Mouse (Mus musculus): Measurements from ENCODE around the gene Hexa. TPM values are rescaled to one million over a fixed set of nuclear protein-coding genes. Genes with fewer than 3 reads are reported as not detected.

Gene Hexa
- polyA plus RNA-seq, 1 experiment: 45.5 TPM

DNA sequence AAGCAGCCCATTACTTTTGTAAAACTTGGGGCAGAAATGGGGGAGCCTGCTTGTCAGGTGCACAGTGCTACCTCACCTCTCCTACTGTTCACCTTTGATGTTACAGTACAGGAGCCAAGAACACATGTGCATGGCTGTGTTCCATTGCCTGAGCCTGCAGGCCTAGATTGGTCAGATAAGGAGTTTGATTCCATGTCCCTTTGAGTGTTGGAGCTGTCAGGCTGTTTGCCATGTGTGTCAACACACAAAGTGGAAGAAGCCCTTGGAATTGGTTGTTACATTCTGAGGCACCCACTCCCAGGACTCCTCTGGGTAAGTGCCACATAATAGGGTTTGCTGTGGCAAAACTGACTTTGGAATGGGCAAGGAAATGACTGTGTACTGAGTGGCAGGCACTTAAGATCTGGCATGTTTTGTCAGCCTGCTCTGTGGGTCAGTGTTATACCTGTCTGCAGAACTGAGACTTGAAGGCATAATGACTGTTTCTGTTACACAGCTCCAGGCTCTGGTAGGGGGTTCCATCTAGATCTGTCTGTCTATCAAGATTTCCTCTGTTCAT is 3.5 kb downstream of the Hexa start:
- H3K27ac ChIP-seq (replicated peaks; ENCODE audit: low read depth, low read length): peak overlapping the region; percentile 35
- no peak overlapping the region for H3K4me3 ChIP-seq (ENCODE audit: insufficient read depth, low read depth, low read length)

DNA sequence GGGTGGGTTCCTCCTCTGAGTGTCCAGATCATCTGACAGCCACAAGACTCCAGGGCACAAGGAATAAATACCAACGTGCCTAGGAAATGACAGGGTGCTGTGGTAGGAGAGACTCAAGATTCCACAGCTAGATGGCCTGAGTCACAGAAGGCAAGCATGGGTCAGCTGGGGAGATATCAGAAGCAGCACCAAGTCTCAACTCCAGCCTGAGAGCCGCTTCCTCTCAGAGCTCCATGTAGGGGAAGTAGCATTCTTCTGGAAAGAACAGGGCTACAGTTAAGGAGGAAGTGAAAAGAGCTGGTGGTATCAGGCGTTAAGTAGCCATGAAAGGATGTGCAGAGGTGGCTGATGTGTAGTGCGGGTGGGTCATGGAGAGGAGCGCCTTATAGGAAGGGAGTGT is 5.4 kb downstream of the Hexa start:
- H3K4me3 ChIP-seq (ENCODE audit: insufficient read depth, low read depth, low read length): no peak overlapping the region
- H3K27ac ChIP-seq (replicated peaks; ENCODE audit: low read depth, low read length): peak overlapping the region; percentile 58
- H3K4me1 ChIP-seq (ENCODE audit: control insufficient read depth, insufficient read depth, insufficient read length, low read length): peaks cover 20% of the 10 kb centered on the region; the same call in 1 of the 2 replicates

More for the DNA sequence above, 3.5 kb downstream of the Hexa start:
- peaks cover 16% of the 10 kb centered on the region; the same call in 1 of the 2 replicates for H3K4me1 ChIP-seq (ENCODE audit: control insufficient read depth, insufficient read depth, insufficient read length, low read length)

DNA sequence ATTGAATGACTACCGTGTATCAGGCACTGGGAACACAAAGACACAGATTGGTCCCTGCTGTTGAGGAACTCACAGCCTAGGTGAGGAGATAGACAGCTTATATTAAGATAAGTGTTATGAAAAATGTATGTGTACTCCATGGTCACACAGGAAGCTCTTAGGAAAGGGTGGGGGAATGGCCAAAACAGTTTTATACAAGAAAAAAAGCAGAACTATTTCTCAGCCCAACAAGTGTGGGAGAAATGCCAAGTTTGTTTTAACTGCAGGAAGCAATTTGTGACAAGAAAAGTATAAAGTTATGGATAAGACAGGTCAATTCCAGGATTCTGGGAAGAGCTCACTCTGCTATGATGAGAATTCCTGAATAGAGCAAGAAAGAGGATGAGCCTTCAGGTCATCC is 8.5 kb downstream of the Hexa start:
- Histone ChIP-seq H3K27ac (replicated peaks; ENCODE audit: low read depth, low read length) (0 out of 2 replicates have a peak overlapping the region, but pooled peaks have one; percentile 22), H3K4me3 (ENCODE audit: insufficient read depth, low read depth, low read length) (no peak overlapping the region), H3K4me1 (ENCODE audit: control insufficient read depth, insufficient read depth, insufficient read length, low read length) (peaks cover 30% of the 10 kb centered on the region)

DNA sequence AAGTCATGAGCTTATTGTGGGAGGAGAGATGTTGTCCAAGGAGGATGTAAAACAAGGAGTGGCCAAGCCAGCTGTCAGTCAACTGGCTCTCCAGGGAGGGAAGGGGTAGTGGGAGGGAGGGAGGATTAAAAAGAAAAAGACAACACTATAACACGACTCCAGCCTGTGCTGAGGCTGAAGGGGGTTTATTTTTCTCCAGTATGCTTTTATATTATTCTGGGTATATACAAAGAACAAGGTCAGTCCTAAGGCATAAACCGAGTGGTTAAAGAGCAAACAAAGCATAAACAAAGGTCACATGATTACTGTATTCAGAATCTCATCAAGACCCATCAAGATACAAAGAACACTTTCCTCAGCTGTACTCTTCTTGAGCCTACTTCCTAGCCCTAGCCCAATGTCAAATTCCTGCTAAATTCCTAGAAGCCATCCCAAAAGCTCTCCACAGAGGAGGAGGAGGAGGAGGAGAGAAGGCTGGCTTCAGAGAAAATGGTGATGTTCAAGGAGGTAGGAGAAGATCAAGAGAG is 9.7 kb downstream of the Hexa start:
- Histone ChIP-seq H3K27ac (replicated peaks; ENCODE audit: low read depth, low read length) (no peak overlapping the region), H3K4me1 (ENCODE audit: control insufficient read depth, insufficient read depth, insufficient read length, low read length) (peaks cover 28% of the 10 kb centered on the region), H3K4me3 (ENCODE audit: insufficient read depth, low read depth, low read length) (no peak overlapping the region)

DNA sequence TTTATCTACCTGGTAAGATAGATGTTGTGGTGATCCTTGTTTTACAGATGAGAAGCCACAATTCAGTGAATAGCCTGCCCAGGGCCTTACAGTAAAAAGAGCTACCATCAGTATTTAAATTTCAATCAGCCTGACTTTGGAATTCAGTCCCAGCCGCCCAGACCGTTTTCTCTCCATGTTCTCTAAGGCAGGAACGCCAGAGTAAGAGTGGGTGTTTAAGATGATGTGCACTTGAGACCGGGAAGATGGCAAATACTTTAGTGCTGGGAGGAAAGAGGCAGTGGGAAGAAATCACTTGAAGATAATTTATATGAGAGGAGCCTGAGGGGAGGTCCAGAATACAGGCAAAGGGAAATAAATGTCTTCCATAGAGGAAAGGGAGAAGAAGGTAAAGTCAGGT is 10.7 kb downstream of the Hexa start:
- no peak overlapping the region for H3K27ac ChIP-seq (replicated peaks; ENCODE audit: low read depth, low read length)
- H3K4me3 ChIP-seq (ENCODE audit: insufficient read depth, low read depth, low read length): no peak overlapping the region
- peaks cover 28% of the 10 kb centered on the region for H3K4me1 ChIP-seq (ENCODE audit: control insufficient read depth, insufficient read depth, insufficient read length, low read length)

DNA sequence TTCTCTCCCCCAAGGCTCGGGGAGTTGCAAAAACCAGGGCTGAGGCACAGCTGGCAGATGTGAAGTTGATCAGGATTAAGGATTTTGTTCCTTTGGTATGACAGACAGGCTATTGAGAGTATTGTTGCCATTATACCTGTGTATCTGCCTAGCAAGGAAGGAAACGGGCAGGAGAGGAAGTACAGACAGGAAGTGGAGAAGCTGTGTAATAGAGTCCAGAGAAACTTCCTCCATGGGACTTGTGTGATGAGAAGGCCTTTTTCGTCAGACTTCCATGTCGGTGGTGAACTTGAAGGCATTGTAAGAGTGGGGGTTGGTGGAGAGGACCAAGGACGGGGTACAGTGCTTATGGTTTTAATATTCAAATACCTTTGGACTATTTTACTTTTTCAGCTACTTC is 11.7 kb downstream of the Hexa start:
- no peak overlapping the region for H3K4me3 ChIP-seq (ENCODE audit: insufficient read depth, low read depth, low read length)
- H3K4me1 ChIP-seq (ENCODE audit: control insufficient read depth, insufficient read depth, insufficient read length, low read length): peaks cover 28% of the 10 kb centered on the region
- no peak overlapping the region; the same call in 1 of the 2 replicates for H3K27ac ChIP-seq (replicated peaks; ENCODE audit: low read depth, low read length)

DNA sequence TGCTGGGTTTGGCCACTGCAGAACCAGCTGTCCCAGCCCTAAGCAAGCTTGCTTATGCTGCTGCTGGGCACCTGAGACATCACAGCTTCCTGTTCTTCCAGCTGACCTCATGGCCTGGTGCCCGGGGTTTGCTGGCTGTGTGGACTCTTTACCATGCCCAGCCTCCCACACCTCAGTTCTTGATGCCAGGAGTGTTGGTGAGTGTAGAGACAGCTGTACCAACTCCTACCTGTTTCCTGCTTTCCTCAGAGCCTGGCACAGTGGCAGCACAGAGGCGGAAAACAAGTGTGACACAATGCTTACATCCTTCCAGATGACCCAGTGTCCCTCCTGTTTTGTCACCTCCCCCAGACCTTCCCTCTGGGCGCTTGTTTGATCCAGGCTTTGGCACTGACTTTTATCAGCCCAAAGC is 12.3 kb downstream of the Hexa start:
- Histone ChIP-seq H3K27ac (replicated peaks; ENCODE audit: low read depth, low read length) (no peak overlapping the region; the same call in 1 of the 2 replicates), H3K4me3 (ENCODE audit: insufficient read depth, low read depth, low read length) (no peak overlapping the region), H3K4me1 (ENCODE audit: control insufficient read depth, insufficient read depth, insufficient read length, low read length) (peaks cover 25% of the 10 kb centered on the region)

DNA sequence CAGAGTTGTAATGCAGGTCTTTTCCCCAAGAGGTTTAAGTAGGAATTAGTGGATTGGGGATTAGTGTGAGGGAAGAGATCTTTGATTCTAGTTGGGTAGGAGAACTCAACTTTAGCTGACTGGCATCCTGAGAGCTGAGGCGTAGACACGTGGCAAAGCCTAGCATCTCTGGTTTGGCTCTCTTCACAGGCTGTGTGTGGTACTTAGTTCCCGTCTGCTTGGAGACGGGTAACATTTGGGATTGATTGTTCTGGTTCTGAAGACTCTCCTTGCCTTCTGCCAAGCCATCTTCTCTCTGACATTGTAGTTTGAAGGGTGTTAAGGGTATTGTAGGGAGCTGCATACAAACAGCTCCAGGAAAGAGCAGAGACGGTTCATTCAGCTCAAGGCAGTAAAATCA is 13.3 kb downstream of the Hexa start:
- Histone ChIP-seq H3K27ac (replicated peaks; ENCODE audit: low read depth, low read length) (no peak overlapping the region), H3K4me3 (ENCODE audit: insufficient read depth, low read depth, low read length) (no peak overlapping the region), H3K4me1 (ENCODE audit: control insufficient read depth, insufficient read depth, insufficient read length, low read length) (peaks cover 20% of the 10 kb centered on the region)

DNA sequence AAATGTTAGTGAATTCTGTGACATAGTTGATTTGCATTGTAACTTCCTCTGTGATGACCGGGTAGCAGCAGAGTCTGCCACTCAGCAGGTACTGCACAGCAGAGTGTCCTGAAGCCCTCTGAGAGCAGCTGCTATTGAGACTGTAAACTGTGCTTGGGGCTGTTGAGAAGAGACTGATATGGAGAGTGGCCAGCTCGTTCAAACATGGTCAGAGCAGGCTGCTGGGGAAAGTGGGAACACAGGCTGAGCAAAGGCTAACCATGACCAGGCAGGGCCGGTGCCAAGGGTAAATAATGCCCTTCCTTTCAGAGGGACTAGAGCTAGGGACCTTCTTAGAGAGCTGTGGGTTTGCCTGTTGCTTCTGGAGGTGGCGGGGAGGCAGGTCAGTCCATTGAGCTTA is 14.4 kb downstream of the Hexa start:
- Histone ChIP-seq H3K4me1 (ENCODE audit: control insufficient read depth, insufficient read depth, insufficient read length, low read length) (peaks cover 15% of the 10 kb centered on the region), H3K27ac (replicated peaks; ENCODE audit: low read depth, low read length) (no peak overlapping the region), H3K4me3 (ENCODE audit: insufficient read depth, low read depth, low read length) (no peak overlapping the region)

DNA sequence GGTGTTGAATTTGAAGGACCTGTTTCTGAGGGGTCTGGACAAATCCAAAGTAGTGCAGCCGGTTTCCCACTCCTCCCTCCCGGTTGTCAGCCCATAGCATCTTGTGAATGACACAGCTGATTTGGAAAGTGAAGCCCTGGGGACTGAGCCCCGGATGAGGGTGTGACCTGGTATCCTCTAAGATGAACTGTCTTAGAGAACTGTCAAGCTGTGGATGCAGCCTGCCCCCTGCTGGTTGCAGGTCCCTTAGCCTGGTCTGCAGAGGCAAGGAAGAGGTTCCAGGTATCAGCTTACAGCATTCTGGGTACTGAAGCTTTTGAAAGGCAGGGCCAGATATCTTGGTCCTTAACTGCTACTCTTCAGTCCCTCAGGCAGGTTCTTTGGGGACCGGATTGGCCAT is 26.3 kb downstream of the Hexa start:
- H3K4me1 ChIP-seq (ENCODE audit: control insufficient read depth, insufficient read depth, insufficient read length, low read length): no peaks in the 10 kb centered on the region
- H3K27ac ChIP-seq (replicated peaks; ENCODE audit: low read depth, low read length): no peak overlapping the region
- no peak overlapping the region for H3K4me3 ChIP-seq (ENCODE audit: insufficient read depth, low read depth, low read length)

DNA sequence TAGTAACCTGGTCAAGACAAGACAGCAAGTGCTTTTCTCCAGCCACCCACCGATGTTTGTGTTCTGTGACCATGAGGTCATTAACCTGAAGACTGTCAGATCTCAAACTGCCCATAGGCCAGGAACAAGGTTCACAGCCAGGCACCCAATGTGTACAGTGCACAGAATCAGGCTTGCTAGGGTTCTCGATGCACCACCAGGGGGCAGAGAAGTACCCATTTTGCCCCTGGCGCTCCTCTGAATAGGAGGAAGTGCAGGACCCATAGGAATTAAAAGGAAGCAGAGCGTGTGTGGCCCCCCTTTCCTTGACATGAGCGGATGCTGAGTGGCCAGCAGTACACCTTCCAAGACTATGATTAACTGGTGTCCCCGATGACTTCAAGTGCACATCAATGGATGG is 27.8 kb downstream of the Hexa start:
- no peaks in the 10 kb centered on the region for H3K4me1 ChIP-seq (ENCODE audit: control insufficient read depth, insufficient read depth, insufficient read length, low read length)
- H3K27ac ChIP-seq (replicated peaks; ENCODE audit: low read depth, low read length): no peak overlapping the region
- H3K4me3 ChIP-seq (ENCODE audit: insufficient read depth, low read depth, low read length): no peak overlapping the region

DNA sequence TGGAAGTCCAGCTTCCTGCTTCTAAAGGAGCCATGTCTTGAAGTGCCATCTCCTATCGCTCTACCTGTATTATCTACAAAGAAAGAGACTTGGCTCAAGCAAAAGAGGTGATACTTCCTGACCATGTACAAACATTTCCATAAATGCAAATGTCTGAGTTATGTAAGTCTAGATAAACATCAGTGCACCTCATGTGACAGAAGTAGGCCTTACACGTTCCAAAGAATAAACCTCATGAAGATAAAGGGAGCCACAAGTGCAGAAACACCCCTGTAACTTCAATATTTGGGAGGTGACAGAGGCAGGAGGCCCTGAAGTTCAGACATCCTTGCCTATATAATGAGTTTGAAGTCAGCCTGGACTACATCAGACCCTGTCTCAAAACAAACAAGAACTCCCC is 32.5 kb downstream of the Hexa start:
- Histone ChIP-seq H3K27ac (replicated peaks; ENCODE audit: low read depth, low read length) (no peak overlapping the region), H3K4me1 (ENCODE audit: control insufficient read depth, insufficient read depth, insufficient read length, low read length) (no peaks in the 10 kb centered on the region), H3K4me3 (ENCODE audit: insufficient read depth, low read depth, low read length) (no peak overlapping the region)

DNA sequence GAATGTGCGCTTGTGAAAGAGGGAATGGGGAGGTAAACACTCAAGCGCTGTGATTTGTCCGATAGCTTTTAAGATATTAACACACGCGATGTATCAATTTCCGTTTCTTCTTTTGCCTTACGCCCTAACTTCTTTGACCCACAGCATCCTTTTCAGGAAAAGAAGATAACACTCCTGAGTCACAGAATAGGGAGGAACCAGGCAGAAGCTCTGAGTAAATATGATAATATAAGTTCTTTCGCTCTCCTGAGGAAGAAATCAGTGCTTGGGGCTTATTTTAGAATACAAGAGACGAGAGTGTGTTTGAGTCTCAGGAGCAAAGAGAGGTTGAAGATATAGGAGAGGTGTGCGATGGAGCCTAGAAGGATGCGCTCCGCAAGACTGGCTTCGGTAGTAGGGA is 38.1 kb downstream of the Hexa start:
- Histone ChIP-seq H3K27ac (replicated peaks; ENCODE audit: low read depth, low read length) (no peak overlapping the region), H3K4me3 (ENCODE audit: insufficient read depth, low read depth, low read length) (peak overlapping the region; percentile 36; the same call in 1 of the 2 replicates), H3K4me1 (ENCODE audit: control insufficient read depth, insufficient read depth, insufficient read length, low read length) (0 out of 2 replicates have a peak, but pooled peaks cover 2% of the 10 kb centered on the region)

DNA sequence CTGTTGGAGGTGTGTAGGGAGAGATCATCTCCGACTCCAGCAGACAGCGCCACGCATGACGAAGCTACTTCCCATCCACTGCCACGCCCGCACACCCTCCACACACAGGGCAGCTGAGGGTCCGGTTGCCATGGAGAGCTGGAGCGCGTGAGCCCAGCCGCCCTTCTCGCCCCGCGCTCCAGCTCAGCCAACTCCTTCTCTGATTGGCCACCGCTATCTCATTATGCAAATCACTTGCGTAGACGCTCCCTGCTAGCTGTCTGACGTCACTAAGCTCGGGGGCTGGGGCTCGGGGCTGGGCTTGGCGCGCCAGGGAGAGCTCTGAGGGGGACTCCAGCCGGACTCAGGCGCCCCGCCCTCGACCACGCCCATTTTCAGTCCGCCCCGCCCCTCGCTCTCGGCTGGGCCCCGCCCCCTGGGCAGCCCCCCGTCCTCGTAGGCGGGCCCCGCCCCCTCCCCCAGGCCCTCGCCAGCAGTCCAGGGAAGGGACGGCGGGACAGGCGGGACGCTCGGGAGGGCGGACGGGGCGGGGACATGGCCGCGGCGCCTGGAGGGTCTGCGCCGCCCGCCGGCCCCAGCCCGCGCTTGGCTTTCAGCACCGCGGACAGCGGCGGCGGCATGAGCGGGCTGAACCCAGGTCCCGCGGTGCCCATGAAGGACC is 38.6 kb downstream of the Hexa start, which contains the start of gene Celf6:
Gene Celf6, plus strand, starts transcription at position 74 of the 661 bp plus-strand sequence.
- 0 out of 2 replicates have a peak, but pooled peaks cover 2% of the 10 kb centered on the region for H3K4me1 ChIP-seq (ENCODE audit: control insufficient read depth, insufficient read depth, insufficient read length, low read length)

DNA sequence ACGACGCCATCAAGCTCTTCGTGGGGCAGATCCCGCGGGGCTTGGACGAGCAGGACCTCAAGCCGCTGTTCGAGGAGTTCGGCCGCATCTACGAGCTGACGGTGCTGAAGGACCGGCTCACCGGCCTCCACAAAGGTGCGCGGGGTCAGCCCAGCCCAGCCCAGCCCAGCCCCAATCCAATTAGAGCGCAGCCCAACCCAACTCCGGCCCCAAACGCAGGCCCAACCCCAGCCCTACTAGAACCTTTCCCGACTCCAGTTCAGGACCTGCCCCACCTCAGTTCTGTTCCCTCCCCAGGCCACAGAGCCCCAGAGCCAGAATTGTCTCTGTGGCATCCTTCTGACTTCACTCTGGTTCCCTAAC is 39.1 kb downstream of the Hexa start:
- no peak overlapping the region for H3K27ac ChIP-seq (replicated peaks; ENCODE audit: low read depth, low read length)
- H3K4me3 ChIP-seq (ENCODE audit: insufficient read depth, low read depth, low read length): peak overlapping the region; percentile 30; the same call in 1 of the 2 replicates
- 0 out of 2 replicates have a peak, but pooled peaks cover 2% of the 10 kb centered on the region for H3K4me1 ChIP-seq (ENCODE audit: control insufficient read depth, insufficient read depth, insufficient read length, low read length)

More for the DNA sequence above, 38.6 kb downstream of the Hexa start, which contains the start of gene Celf6:
- Histone ChIP-seq H3K4me3 (ENCODE audit: insufficient read depth, low read depth, low read length) (peak within 1 kb of the TSS; percentile 36), H3K27ac (replicated peaks; ENCODE audit: low read depth, low read length) (no peak within 1 kb of the TSS)

DNA sequence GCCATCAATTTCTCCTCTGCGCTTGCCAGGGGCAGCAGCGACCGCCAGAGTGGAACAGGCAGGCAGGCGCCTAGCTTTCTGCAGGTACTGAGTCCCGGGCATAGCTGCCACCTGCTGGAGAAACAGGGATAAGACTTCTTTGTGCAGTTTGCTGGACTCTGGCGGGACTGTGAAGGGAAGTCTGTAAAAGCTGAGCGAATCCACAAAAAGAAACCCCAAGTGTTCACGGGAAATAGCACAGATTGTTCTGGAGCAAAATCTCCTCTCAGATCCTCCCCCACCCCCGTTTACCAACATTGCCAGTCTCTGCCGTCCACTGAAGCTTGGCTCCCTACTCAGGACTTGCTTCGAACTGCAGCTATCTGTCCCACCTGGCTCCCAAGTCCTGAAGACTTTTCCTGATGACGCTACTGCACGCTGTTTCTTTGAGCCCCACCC is 45.5 kb downstream of the Hexa start:
- no peak overlapping the region for H3K27ac ChIP-seq (replicated peaks; ENCODE audit: low read depth, low read length)

More for the DNA sequence above, 45.5 kb downstream of the Hexa start:
- Histone ChIP-seq H3K4me1 (ENCODE audit: control insufficient read depth, insufficient read depth, insufficient read length, low read length) (no peaks in the 10 kb centered on the region), H3K4me3 (ENCODE audit: insufficient read depth, low read depth, low read length) (peak overlapping the region; percentile 39)
